Mouse (Mus musculus) lung, embryonic 15.5 days (tissue): Measurements from ENCODE around the gene Mapk8ip2. TPM values are rescaled to one million over a fixed set of nuclear protein-coding genes. Genes with fewer than 3 reads are reported as not detected.
A peak's percentile ranks its signal among the peaks of the same experiment; 100 is the strongest.

Experiments
- ATAC-seq: fragments of 200-750 bp; cut with Nextera tagmentation; 2 replicates; pipeline ENCODE4 v1.8.0; 2017; ENCODE audit warnings: moderate number of reproducible peaks, borderline replicate concordance; ENCODE audit not compliant: low FRiP score, low TSS enrichment; ENCODE audit errors: extremely low read depth
- H3K27ac ChIP-seq: fragments of 300-500 bp; sonication (generic); 2 replicates; pipeline ENCODE4 v1.5.1; 2015; ENCODE audit warnings: moderate library complexity, mild to moderate bottlenecking, inconsistent platforms
- H3K27me3 ChIP-seq: fragments of 300-500 bp; sonication (generic); 2 replicates; pipeline ENCODE4 v1.6.1; 2015; ENCODE audit warnings: inconsistent platforms
- H3K36me3 ChIP-seq: fragments of 300-500 bp; sonication (generic); 2 replicates; pipeline ENCODE4 v1.6.1; 2015; ENCODE audit warnings: inconsistent platforms
- H3K4me1 ChIP-seq: fragments of 300-500 bp; sonication (generic); 2 replicates; pipeline ENCODE4 v1.6.1; 2015; ENCODE audit warnings: inconsistent platforms
- H3K4me2 ChIP-seq: fragments of 300-500 bp; sonication (generic); 2 replicates; pipeline ENCODE4 v1.6.1; 2015; ENCODE audit warnings: inconsistent platforms, mild to moderate bottlenecking, moderate library complexity
- H3K4me3 ChIP-seq: fragments of 300-500 bp; sonication (generic); 2 replicates; pipeline ENCODE4 v1.5.1; 2015; ENCODE audit warnings: mild to moderate bottlenecking, inconsistent platforms
- H3K9ac ChIP-seq: fragments of 300-500 bp; sonication (generic); 2 replicates; pipeline ENCODE4 v1.6.1; 2015; ENCODE audit warnings: inconsistent platforms
- H3K9me3 ChIP-seq: fragments of 300-500 bp; sonication (generic); 2 replicates; pipeline ENCODE4 v1.6.1; 2016; ENCODE audit warnings: inconsistent platforms
- WGBS: fragments of 180-500 bp; shearing (Covaris S2); methylation state at CpG from one replicate; pipeline ENCODE4 v1.1.7; 2015; 5-methylcytosine and 5-hydroxymethylcytosine counted together
- polyA plus RNA-seq: library from polyadenylated mRNA; unstranded; fragments of >200 nt; fragmentation: Nextera tagmentation; extraction: Ambion mirVana; gene quantifications from 2 replicates; pipeline ENCODE4 v1.2.1, GENCODE M21; 2015

Gene Mapk8ip2
- 0.65 and 0.97 TPM in 2 replicates for polyA plus RNA-seq

GRCm38 (mm10) chr15:89453865-89454478 is at the start of gene Mapk8ip2:
Gene Mapk8ip2, plus strand, starts transcription at chr15:89453913.
- Histone ChIP-seq H3K9ac (no peak within 1 kb of the TSS; the same call in 1 of the 2 replicates), H3K27me3 (peaks cover 47% of the 10 kb centered on the region), H3K36me3 (no peaks in the 10 kb centered on the region), H3K4me1 (peaks cover 12% of the 10 kb centered on the region), H3K9me3 (no peaks in the 10 kb centered on the region), H3K4me3 (peak within 1 kb of the TSS; percentile 42), H3K27ac (no peak within 1 kb of the TSS), H3K4me2 (peak within 1 kb of the TSS; percentile 80)
- 0 out of 2 replicates have a peak, but pooled peaks have one; percentile 29 for ATAC-seq
- WGBS: under 1% methylated on average over 53 of the region's 53 CpGs

DNA sequence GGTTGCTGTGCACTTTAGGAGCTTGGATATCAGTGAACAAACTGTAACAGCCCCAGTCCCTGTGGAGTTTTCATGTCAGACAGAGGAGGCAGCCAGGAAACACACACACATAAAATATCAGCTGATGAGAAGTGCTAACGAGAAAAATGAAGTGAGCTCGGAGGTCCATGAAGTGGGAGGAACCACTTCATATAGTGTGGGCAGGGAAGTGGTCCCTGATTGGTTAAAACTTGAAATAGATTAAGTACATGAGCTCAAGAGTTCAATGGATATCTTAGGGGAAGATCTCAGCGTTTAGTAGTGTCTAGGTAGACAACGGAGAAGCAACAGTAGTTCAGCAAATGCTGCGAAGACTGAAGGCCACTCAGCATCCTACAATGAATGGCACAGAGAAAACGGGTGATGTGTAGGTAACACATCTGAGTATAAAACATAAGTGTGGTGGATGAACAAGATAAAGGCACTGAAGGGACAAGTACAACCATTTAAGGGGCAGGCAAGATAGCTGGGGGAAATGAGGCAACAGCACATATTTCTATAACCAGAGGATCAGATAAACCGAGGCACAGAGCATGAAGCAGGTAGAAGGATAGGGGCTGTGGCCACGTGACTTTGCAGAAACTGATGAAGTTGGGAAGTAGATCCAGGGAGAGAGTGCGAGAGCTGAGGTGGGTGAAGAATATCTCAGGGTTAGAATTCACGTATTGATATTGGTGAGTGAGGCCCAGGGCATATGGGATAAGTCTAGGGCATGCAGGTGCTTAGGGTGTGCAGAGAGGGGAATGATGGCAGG is 48.7 kb upstream of the Mapk8ip2 start:
- Histone ChIP-seq H3K4me2 (no peak overlapping the region), H3K36me3 (no peaks in the 10 kb centered on the region), H3K9me3 (no peaks in the 10 kb centered on the region; the same call in 1 of the 2 replicates), H3K4me1 (no peaks in the 10 kb centered on the region), H3K27me3 (no peaks in the 10 kb centered on the region), H3K27ac (no peak overlapping the region), H3K9ac (no peak overlapping the region), H3K4me3 (no peak overlapping the region)
- WGBS: 73% methylated on average over 10 of the region's 10 CpGs
- no peak for ATAC-seq

- Histone ChIP-seq H3K4me3 (no peak overlapping the region), H3K4me1 (no peaks in the 10 kb centered on the region), H3K27me3 (no peaks in the 10 kb centered on the region), H3K9me3 (no peaks in the 10 kb centered on the region; the same call in 1 of the 2 replicates), H3K9ac (no peak overlapping the region), H3K27ac (no peak overlapping the region), H3K4me2 (no peak overlapping the region), H3K36me3 (no peaks in the 10 kb centered on the region)
- ATAC-seq: no peak
Measured at GRCm38 (mm10) chr15:89406691-89407090, 47.0 kb upstream of the Mapk8ip2 start.

GRCm38 (mm10) chr15:89410118-89410517 is 43.6 kb upstream of the Mapk8ip2 start, which contains the start of gene Syce3:
Gene Syce3, minus strand, starts transcription at chr15:89410503.
- no peak within 1 kb of the TSS for H3K27ac ChIP-seq
- no peak for ATAC-seq
- no peaks in the 10 kb centered on the region; the same call in 1 of the 2 replicates for H3K9me3 ChIP-seq
- H3K36me3 ChIP-seq: no peaks in the 10 kb centered on the region
- no peak within 1 kb of the TSS for H3K4me2 ChIP-seq
- 82% methylated on average over 24 of the region's 24 CpGs for WGBS
- no peaks in the 10 kb centered on the region for H3K27me3 ChIP-seq
- no peaks in the 10 kb centered on the region for H3K4me1 ChIP-seq
- no peak within 1 kb of the TSS for H3K9ac ChIP-seq
- H3K4me3 ChIP-seq: no peak within 1 kb of the TSS

- H3K27ac ChIP-seq: no peak overlapping the region
- H3K27me3 ChIP-seq: no peaks in the 10 kb centered on the region
- H3K4me3 ChIP-seq: no peak overlapping the region
- H3K4me1 ChIP-seq: no peaks in the 10 kb centered on the region
- H3K9me3 ChIP-seq: no peaks in the 10 kb centered on the region
- H3K4me2 ChIP-seq: no peak overlapping the region
- no peaks in the 10 kb centered on the region for H3K36me3 ChIP-seq
- WGBS: 82% methylated on average over 8 of the region's 8 CpGs
- no peak overlapping the region for H3K9ac ChIP-seq
- no peak for ATAC-seq
Measured at GRCm38 (mm10) chr15:89415282-89415681, 38.4 kb upstream of the Mapk8ip2 start.

DNA sequence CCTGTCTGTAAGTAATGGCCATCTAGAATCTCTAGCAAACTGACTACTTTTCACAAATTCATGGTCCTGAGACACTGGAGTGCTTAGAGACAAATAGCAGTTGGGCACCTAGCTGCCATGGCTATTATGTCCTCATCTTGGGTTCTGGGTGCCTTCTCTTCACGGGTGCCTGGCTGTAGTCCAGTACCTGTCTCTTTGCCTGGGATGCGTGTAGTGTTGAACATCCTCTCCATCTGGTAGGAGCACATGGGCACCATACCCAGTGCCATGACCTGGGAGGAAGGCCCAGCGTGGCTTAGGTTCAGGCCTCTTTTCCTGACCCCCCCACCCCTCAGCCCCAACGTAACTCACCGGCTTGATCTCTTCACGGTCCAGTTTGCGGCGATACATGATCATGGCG is 31.8 kb upstream of the Mapk8ip2 start:
- H3K27me3 ChIP-seq: no peaks in the 10 kb centered on the region
- H3K4me2 ChIP-seq: no peak overlapping the region
- H3K27ac ChIP-seq: no peak overlapping the region
- no peaks in the 10 kb centered on the region for H3K4me1 ChIP-seq
- 93% methylated on average over 9 of the region's 9 CpGs for WGBS
- H3K9me3 ChIP-seq: no peaks in the 10 kb centered on the region
- ATAC-seq: no peak
- peaks cover 11% of the 10 kb centered on the region for H3K36me3 ChIP-seq
- H3K4me3 ChIP-seq: no peak overlapping the region
- H3K9ac ChIP-seq: no peak overlapping the region

DNA sequence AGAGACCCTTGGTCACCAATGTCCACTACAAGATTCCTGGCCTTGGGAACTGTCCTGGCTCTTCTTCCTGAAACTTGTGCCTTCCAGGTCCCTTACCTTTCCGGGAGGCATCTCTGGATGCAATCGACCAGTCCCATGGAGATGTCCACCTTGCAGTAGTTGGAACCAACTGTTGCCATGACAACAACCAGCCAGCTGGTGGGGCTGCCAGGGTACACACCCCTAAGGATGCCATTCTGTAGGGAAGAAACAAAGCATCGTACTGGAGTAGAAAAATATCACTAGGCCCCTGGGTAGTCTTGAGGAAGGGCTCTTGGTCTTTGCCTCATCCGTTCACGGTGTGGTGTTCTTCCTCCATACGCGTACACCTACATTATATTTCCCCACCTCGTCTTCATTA is 29.1 kb upstream of the Mapk8ip2 start:
- ATAC-seq: no peak
- Histone ChIP-seq H3K36me3 (peaks cover 20% of the 10 kb centered on the region), H3K4me2 (no peak overlapping the region), H3K27ac (no peak overlapping the region), H3K9ac (no peak overlapping the region), H3K4me3 (no peak overlapping the region), H3K27me3 (no peaks in the 10 kb centered on the region), H3K9me3 (no peaks in the 10 kb centered on the region), H3K4me1 (peaks cover 8% of the 10 kb centered on the region)
- 80% methylated on average over 8 of the region's 8 CpGs for WGBS

- Histone ChIP-seq H3K36me3 (peaks cover 20% of the 10 kb centered on the region), H3K4me3 (no peak within 1 kb of the TSS), H3K27ac (no peak within 1 kb of the TSS), H3K4me1 (peaks cover 13% of the 10 kb centered on the region), H3K9me3 (no peaks in the 10 kb centered on the region), H3K9ac (no peak within 1 kb of the TSS), H3K4me2 (no peak within 1 kb of the TSS), H3K27me3 (no peaks in the 10 kb centered on the region)
- 42% methylated on average over 6 of the region's 6 CpGs for WGBS
- ATAC-seq: no peak
Measured at GRCm38 (mm10) chr15:89425711-89426121, 28.0 kb upstream of the Mapk8ip2 start, which contains the start of gene Cpt1b. Gene Cpt1b, minus strand, starts transcription at chr15:89425863.

GRCm38 (mm10) chr15:89426716-89427115 is 27.0 kb upstream of the Mapk8ip2 start:
- 90% methylated on average over 10 of the region's 10 CpGs for WGBS
- H3K9me3 ChIP-seq: no peaks in the 10 kb centered on the region
- H3K27ac ChIP-seq: no peak overlapping the region
- peaks cover 20% of the 10 kb centered on the region for H3K36me3 ChIP-seq
- peaks cover 13% of the 10 kb centered on the region for H3K4me1 ChIP-seq
- ATAC-seq: no peak
- H3K4me3 ChIP-seq: no peak overlapping the region
- H3K4me2 ChIP-seq: no peak overlapping the region
- no peaks in the 10 kb centered on the region for H3K27me3 ChIP-seq
- H3K9ac ChIP-seq: no peak overlapping the region

DNA sequence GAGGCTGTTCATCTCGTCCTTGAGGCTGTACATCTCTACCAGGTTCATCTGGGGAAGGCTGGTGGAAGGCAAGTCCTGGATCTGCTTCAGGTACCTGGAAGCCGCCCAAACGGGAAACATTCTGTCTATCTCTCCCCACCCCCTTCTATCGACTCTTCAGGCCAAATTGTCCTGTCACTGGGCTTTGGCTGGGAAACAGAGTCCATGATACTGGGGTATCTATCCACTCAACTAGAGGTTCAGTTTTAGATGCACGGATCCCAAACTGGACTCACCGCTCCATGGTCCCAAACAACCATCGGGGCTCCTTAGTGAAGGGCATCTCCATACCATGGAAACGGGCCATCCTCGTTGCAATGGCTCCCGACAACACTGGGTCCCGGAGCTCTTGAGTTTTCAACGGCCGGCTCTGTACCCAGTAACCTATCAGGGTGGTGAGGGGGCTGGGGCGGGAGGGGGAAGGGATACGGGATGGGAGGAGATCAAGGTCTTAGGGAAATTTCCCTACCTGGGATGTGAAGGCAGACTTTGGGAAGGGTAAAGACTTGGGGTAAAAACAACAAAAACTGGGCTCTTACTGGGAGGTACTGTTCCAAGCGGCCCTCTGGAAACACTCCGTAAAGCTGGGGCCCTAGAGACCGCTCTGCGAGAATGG is 25.4 kb upstream of the Mapk8ip2 start:
- peaks cover 20% of the 10 kb centered on the region for H3K36me3 ChIP-seq
- WGBS: 78% methylated on average over 19 of the region's 19 CpGs
- H3K27ac ChIP-seq: no peak overlapping the region
- H3K4me3 ChIP-seq: peak overlapping the region; percentile 77
- H3K4me1 ChIP-seq: peaks cover 13% of the 10 kb centered on the region
- H3K9ac ChIP-seq: no peak overlapping the region; the same call in 1 of the 2 replicates
- H3K9me3 ChIP-seq: no peaks in the 10 kb centered on the region
- ATAC-seq: no peak
- no peaks in the 10 kb centered on the region for H3K27me3 ChIP-seq
- H3K4me2 ChIP-seq: peak overlapping the region; percentile 88

DNA sequence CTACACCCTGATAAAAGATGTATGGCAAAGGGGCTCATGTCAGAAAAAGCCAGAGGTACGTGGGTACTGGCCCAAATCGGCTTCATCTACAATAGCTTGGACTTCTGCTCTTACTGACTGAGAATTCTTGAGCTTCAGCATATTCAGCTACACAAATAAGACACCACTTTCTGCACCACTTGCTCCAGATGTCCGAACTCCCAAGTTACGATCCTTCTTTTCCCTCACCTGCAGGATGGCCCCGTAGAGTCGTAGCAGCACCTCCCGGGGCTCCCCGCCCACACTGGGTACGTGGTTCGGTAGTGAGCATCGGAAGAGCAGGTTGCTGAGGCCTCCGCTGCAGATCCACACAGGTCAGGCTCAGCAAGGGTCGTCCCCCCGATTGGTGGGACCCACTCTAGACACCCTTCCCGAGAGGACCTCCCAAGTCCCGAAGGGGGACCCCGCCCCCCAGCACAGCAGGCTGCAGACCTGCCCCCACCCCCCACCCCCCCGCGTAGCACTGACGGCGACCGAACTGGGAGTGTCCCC is 24.8 kb upstream of the Mapk8ip2 start:
- H3K27me3 ChIP-seq: no peaks in the 10 kb centered on the region
- H3K4me1 ChIP-seq: peaks cover 13% of the 10 kb centered on the region
- WGBS: 5% methylated on average over 21 of the region's 22 CpGs
- H3K27ac ChIP-seq: peak overlapping the region; percentile 97
- H3K4me3 ChIP-seq: peak overlapping the region; percentile 77
- no peaks in the 10 kb centered on the region for H3K9me3 ChIP-seq
- ATAC-seq: peak; percentile 60
- H3K9ac ChIP-seq: peak overlapping the region; percentile 78
- H3K36me3 ChIP-seq: peaks cover 20% of the 10 kb centered on the region
- peak overlapping the region; percentile 88 for H3K4me2 ChIP-seq
